Mouse (Mus musculus): ENCODE measurements around the gene Anks1.
A peak's percentile ranks its signal among the peaks of the same experiment; 100 is the strongest.
"Not testable (repeated sequence)": the region's sequence is repeated elsewhere in the genome, so short reads cannot be mapped to it uniquely, and the experiment has no call there.

Gene Anks1

DNA sequence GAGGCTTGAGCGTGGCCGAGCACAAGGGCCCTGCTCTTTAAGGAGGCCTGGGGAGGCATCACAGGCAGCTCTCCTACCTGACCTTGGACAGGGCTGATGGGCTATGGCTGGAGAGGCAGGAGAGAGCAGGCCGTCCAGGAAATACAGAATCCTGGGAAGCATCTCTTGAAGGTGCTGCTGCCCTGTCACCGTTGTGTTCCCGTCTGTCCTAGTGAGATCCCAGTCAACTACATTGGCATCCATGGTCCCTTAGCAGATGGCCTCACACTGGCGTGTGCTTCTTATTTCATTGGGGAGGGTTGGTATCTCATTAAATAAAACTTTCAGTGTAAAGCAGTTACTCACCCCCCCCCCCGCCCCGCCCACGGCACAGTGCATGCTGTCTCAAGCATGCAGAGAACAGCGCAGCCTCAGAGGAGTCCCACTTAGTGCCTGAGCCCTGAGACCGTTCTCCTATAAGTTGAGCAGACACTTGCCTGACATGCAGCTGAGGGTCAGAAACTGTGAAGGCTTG lies 57.5 kb downstream of the Anks1 start:
- no peak for DNase-seq (ENCODE audit: low spot score)

DNA sequence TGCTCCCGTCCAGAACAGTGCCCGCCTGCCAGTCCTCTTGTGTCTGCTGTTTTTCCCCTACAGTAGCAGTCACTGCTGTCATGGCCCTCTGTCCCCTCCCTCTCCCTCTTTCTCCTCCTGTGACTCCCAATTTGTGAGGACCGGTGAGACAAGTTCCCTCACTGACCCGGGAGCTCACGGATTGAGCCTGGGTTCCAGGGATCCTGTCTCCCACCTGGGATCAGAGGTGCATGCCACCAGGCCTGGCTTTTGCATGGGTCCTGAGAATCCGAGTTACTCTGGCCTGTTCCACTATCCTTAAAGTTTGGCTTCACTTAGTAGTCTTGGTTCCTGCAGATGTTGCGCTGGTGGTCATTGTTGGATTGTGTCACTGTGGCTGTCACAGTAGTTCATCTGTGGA lies 58.4 kb downstream of the Anks1 start:
- no peak for DNase-seq (ENCODE audit: low spot score)

DNA sequence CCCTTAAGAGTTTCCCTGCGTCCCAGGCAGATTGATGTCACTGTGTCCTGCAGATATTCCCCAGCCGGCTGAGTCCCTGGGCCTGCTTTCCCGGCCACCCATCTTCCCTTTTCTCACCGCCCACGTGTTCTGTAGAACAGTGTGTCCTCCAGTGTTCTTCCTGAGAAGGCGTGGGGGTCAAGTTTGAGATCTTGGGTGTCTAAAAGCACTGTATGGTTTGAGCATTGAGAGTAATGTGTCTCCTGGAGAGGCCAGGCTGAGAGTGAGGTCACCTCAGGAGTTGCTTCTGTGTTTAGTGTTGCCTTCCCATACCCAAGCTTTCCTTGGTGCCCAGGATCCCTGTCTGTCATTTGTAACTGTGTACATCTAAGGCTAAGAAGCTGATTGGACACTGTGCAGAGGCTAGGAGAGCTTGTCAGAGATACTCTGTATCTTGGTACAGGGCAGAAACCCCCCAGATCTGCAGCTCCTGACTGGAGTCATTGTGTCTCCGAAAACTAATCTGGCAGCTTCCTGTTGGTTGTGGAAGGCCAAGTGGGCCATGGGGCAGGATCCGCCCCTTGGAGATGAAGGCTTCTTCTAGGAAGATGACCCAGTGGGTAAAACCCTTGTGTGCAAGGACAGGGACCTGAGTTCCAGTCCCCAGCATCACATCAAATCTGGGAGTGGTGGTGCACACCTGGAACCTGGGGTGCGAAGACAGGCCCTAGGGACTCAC lies 59.1 kb downstream of the Anks1 start:
- no peak for DNase-seq (ENCODE audit: low spot score)

DNA sequence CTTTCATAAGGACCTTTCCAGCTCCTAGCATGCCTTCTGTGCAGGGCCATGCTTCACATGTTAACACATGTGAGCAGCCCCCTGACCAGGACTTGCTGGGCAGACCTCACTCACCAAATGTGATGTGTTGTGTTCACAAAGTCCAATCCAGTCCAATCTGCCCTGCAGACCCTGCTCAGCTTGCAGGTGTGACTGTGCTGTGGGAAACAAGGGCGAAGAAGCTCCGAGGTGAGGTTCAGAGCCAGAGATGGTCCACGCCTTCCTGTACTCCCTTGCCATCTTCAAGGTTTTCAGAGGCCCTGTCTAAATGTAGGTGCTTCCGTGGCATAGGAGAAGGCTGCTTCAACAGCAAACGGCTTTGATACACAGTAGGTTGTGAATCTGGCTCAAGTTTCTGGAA lies 59.8 kb downstream of the Anks1 start:
- DNase-seq (ENCODE audit: low spot score) = no peak

GRCm38 (mm10) chr17:27969365-27969764 lies 60.3 kb downstream of the Anks1 start:
- DNase-seq (ENCODE audit: low spot score) = no peak

DNA sequence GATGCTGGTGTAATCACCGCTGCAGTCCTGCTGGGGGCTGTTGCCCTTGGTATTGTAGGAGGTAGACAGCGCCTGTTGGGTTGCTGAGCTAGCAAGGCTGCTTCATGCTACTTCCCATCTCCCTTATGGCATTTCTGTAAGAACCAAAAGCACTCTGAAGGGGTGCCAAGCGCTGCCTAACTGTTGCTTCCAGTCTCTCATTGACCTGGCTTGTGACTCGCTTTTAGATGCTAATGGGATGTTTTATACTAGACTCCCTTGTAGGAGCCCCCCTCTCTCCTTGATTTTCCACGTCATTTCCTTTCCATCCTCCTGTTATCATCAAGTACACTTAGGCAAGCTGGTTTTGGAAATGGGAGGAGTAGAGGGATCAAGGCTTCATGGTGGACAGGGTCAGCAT lies 60.8 kb downstream of the Anks1 start:
- DNase-seq (ENCODE audit: low spot score) = no peak

GRCm38 (mm10) chr17:27970305-27970704 lies 61.2 kb downstream of the Anks1 start:
- no peak for DNase-seq (ENCODE audit: low spot score)

GRCm38 (mm10) chr17:27971496-27971895 lies 62.4 kb downstream of the Anks1 start:
- DNase-seq (ENCODE audit: low spot score) = no peak

DNA sequence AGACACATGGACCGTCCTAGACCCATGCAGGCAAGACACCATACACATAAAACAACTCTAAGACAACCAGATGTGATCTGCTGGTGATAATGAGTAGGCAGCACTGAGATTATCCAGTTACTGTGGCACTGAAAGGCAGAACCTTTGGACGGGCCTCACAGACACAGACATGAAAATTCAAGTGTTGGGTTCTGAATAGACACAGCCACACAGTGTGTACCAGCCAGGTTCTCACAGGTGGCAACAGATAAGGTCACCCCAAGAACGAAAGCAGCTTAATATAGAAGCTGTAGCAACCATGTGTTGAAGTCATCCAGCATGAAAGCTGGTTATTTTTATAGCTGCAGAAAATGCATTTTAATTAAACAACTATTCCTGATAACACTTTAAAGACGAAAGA lies 64.2 kb downstream of the Anks1 start:
- DNase-seq (ENCODE audit: low spot score) = no peak

DNA sequence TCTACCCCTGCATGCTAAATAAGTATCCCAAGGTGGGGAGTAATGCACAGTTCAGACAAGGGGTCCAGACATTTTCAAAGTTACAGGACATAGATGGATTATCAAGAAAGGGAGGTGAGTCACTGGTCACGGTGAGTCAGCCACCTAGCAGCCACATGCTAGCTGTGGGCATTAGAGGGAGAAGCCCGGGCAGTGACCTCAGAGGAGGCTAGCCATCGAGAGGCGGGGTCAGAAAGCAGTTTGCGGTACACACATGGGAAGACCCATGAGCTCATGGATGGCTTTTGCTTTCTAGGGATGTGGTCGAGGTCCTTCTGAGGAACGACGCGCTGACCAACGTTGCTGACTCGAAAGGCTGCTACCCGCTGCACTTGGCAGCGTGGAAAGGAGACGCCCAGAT lies 67.2 kb downstream of the Anks1 start:
- no peak for DNase-seq (ENCODE audit: low spot score)

DNA sequence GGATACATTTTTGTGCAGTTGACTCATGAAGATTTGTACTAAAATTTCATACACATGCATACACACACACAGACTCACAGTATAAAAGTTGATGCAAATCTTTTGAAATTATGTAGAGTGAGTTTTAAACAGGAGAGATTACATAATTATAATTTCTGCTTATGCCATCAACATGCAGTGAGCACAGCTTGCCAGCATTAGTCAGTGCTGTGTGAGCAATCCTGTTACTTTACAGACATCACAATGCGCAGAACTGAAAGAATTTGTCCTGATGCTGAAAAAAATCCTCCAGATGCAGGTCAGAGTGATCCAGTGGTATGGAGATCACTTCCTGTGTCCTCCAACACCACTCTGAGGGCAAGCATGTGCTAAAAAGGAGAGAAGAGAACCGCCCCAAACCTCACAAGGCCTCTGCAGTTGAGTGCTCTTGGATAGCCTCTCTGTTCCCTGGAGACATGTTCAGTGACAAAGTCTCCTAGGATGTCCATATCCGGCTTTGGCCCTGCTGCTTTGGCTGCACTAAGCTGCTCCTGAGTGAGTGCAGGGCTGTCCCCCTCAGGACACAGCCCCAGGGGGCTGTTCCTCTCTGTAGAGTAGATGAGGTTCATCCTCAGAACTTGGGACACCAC lies 68.0 kb downstream of the Anks1 start:
- no peak for DNase-seq (ENCODE audit: low spot score)

GRCm38 (mm10) chr17:27980391-27980955 lies 71.4 kb downstream of the Anks1 start:
- DNase-seq (ENCODE audit: low spot score) = no peak

GRCm38 (mm10) chr17:27981451-27982069 lies 72.5 kb downstream of the Anks1 start:
- DNase-seq (ENCODE audit: low spot score) = no peak

DNA sequence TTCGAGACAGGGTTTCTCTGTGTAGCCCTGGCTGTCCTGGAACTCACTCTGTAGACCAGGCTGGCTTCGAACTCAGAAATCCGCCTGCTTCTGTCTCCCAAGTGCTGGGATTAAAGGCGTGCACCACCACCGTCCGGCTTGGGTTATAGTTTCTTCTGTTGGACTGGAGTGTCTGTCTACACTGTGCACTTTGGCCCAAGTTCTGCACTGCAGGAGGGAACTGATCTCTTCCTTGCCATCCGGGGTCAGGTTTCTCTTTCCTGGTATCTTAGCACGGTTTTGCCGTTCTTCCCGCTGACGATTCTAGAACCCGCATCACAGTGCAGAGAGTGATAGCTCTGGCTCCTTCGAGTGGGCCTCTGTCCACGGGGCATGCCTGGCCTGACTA lies 73.0 kb downstream of the Anks1 start:
- DNase-seq (ENCODE audit: low spot score) = not testable (repeated sequence)

DNA sequence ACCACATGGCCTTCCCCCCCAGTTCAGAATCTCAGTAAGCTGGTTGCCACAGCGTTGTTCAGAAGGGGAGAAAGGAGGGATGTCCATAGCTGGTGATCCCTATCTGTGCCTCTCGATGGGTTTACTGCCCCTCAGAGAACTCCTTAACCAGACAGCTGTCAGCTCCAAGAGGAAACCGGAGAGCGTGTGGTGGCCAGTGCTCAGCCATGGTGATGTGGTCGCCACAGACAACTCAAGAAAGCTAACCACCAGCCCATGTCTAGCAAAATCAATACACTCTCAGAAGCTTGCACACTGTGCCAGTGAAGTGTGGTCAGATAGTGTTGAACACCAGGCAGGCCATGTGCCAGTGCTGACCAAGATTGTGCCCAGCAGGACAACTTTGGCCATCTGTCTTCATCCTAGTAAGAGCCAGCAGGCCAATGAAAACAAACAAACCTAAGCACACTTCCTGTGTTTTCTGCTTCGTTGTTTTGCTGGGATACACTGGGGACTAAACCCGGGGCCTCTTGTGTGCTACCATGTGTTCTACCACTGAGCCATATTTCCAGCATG lies 73.7 kb downstream of the Anks1 start:
- DNase-seq (ENCODE audit: low spot score) = no peak

DNA sequence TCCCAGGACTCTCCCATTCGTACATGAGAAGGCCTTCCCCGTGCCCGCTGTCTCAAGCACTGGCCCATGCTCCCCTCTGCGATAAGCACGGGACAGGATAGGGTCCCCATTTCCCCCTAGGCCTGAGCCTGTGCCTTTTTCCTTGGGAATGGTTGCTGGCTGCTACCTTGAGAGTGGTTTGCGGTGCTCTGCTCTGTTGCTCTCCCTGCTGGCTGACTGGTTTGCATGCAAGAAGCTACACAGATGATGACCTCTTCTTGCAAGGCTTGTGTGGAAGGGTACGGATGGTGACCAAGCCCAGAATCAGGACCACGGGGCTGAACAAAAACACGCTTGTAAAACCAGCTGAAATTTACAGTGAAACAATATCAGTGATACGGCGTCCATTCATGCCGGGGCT lies 75.3 kb downstream of the Anks1 start:
- DNase-seq (ENCODE audit: low spot score) = no peak

- DNase-seq (ENCODE audit: low spot score) = no peak
Measured at GRCm38 (mm10) chr17:27986106-27986505, 77.0 kb downstream of the Anks1 start.

GRCm38 (mm10) chr17:27989807-27990542 lies 80.9 kb downstream of the Anks1 start:
- peak; percentile 85 for DNase-seq (ENCODE audit: low spot score)

DNA sequence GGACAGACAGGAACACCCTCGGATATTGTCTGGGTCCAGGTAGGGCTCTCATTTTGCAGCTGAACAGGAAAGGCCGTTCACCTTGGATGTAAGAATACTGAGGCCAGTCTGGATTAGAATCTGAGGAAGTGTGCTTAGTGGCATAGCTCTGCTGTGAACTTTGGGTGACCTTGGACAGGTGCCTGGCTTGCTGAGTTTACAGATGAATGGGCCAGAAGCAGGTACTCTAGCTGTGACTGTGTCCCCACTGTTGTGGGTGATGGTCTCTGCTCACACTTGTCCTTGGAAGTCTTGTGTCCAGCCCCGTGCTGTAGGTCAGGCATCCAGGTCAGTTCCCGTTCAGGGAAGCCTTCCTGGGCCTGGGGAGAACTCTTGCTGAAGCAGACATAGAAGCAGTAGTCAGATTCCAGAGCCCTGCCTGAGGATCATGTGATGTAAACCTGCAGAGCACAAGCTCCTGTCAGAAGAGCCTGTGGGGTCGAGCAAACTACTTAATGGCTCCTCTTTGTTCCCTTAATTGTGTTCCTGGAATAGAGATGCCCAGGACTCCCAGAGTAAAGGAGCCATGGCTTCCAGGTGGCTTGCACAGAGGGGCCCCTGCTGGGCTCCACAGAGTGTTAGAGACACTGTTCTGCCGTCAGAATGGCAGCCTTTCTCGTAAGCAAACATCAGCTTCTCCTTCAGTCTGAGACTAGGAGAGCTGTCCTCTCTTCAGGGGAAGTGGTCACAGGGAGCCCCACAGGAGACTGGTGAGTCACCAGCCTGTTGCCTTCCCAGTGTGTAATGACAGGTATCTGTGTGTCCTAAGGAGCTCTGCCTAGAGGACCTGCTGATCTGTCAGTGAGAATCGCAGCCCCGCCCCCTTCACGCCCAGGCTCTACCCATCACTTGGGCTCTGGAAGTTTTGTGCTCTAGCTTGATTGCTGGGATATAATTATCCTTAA lies 85.2 kb downstream of the Anks1 start:
- DNase-seq (ENCODE audit: low spot score) = no peak

- no peak for DNase-seq (ENCODE audit: low spot score)
Measured at GRCm38 (mm10) chr17:27996320-27996719, 87.2 kb downstream of the Anks1 start.

GRCm38 (mm10) chr17:27997212-27997611 lies 88.1 kb downstream of the Anks1 start:
- no peak for DNase-seq (ENCODE audit: low spot score)

Measured in urinary bladder, postnatal 25 days (tissue).